Mouse (Mus musculus) forebrain, embryonic 14.5 days (tissue): ENCODE data around the gene Aqp7. TPM values are rescaled to one million over a fixed set of nuclear protein-coding genes. Genes with fewer than 3 reads are reported as not detected.

Experiments used
- ATAC-seq: fragments of 200-750 bp; cut with Nextera tagmentation; 2 replicates; pipeline ENCODE4 v1.8.0; 2017; ENCODE audit warnings: mild to moderate bottlenecking, moderate library complexity
- DNase-seq: peaks from one replicate; pipeline ENCODE4 v3.0.0-alpha.2; 2015; ENCODE audit warnings: low spot score
- H3K27ac ChIP-seq: fragments of 300-500 bp; sonication (generic); 2 replicates; pipeline ENCODE4 v1.5.1; 2014; ENCODE audit warnings: low read depth, mild to moderate bottlenecking, control low read depth, low read length, moderate library complexity
- H3K27me3 ChIP-seq: fragments of 300-500 bp; sonication (generic); replicated peaks from 2 replicates; pipeline ENCODE4 v1.6.1; 2014; ENCODE audit warnings: low read length, control low read depth, mixed read lengths; ENCODE audit not compliant: control insufficient read depth, insufficient read depth
- H3K36me3 ChIP-seq: fragments of 300-500 bp; sonication (generic); 2 replicates; pipeline ENCODE4 v1.6.1; 2014; ENCODE audit warnings: low read length, control low read depth; ENCODE audit not compliant: control insufficient read depth, insufficient read depth
- H3K4me1 ChIP-seq: fragments of 300-500 bp; sonication (generic); 2 replicates; pipeline ENCODE4 v1.6.1; 2014; ENCODE audit warnings: antibody characterized with exemption, low read length, control low read depth; ENCODE audit not compliant: control insufficient read depth, insufficient read depth
- H3K4me2 ChIP-seq: fragments of 300-500 bp; sonication (generic); 2 replicates; pipeline ENCODE4 v1.6.1; 2014; ENCODE audit warnings: mild to moderate bottlenecking, control low read depth, low read length
- H3K4me3 ChIP-seq: fragments of 300-500 bp; sonication (generic); 2 replicates; pipeline ENCODE4 v1.5.1; 2014; ENCODE audit warnings: low read depth, low read length, control low read depth
- H3K9ac ChIP-seq: fragments of 300-500 bp; sonication (generic); 2 replicates; pipeline ENCODE4 v1.6.1; 2014; ENCODE audit warnings: mild to moderate bottlenecking, low read length, control low read depth, moderate library complexity
- H3K9me3 ChIP-seq: fragments of 300-500 bp; sonication (generic); replicated peaks from 2 replicates; pipeline ENCODE4 v1.6.1; 2016; ENCODE audit warnings: low read length, control low read depth, mixed read lengths; ENCODE audit not compliant: control insufficient read depth
- WGBS: fragments of 180-500 bp; shearing (Covaris S2); extraction: QIAGEN DNeasy Blood & Tissue Kit; methylation state at CpG from one replicate; pipeline ENCODE4 v1.1.7; 2014; 5-methylcytosine and 5-hydroxymethylcytosine counted together
- polyA plus RNA-seq: library from polyadenylated mRNA; unstranded; fragments of >200 nt; fragmentation: Nextera tagmentation; extraction: Ambion mirVana; gene quantifications from 2 replicates; pipeline ENCODE4 v1.2.1, GENCODE M21; 2014

Aqp7 gene
- polyA plus RNA-seq, 1 experiment from 2014 or later, result not detected

DNA sequence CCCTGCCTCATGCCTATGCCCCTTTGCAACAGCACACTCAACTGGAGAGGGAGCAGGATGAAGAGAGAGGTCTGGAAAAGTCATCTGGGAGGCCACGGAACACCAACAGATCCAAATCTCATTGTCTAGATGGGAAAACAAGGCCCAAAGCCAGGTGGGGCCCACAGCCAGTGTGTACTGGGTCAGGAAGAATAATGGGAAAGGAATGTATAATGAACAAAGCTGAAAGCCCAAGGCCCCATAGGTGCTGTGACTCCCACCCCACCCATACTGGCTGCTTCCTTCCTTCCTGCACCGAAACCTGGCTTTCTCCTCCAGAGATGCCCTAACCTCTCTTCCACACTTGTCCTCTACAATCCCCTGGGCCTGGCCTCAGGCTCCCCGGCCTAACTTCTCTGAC, 16.7 kb downstream of the Aqp7 start:
- Histone ChIP-seq H3K4me1 (no peaks in the 10 kb centered on the region), H3K36me3 (peaks cover 4% of the 10 kb centered on the region; the same call in 1 of the 2 replicates), H3K27me3 (no peaks in the 10 kb centered on the region), H3K4me3 (no peak overlapping the region), H3K4me2 (no peak overlapping the region), H3K27ac (no peak overlapping the region), H3K9ac (no peak overlapping the region), H3K9me3 (no peaks in the 10 kb centered on the region)
- 92% methylated on average over 3 of the region's 3 CpGs for WGBS
- ATAC-seq (no peak), DNase-seq (no peak)

GRCm38 (mm10) chr4:41029372-41029771, 18.6 kb downstream of the Aqp7 start:
- no peak overlapping the region for H3K27ac ChIP-seq
- H3K4me2 ChIP-seq, result no peak overlapping the region
- peaks cover 18% of the 10 kb centered on the region for H3K36me3 ChIP-seq
- H3K4me3 ChIP-seq, result no peak overlapping the region
- ATAC-seq (no peak), DNase-seq (no peak)
- no peaks in the 10 kb centered on the region for H3K9me3 ChIP-seq
- H3K27me3 ChIP-seq, result no peaks in the 10 kb centered on the region
- no peak overlapping the region for H3K9ac ChIP-seq
- 87% methylated on average over 5 of the region's 5 CpGs for WGBS
- no peaks in the 10 kb centered on the region for H3K4me1 ChIP-seq

- no peaks in the 10 kb centered on the region for H3K27me3 ChIP-seq
- H3K4me2 ChIP-seq, result no peak overlapping the region
- ATAC-seq (no peak), DNase-seq (no peak)
- H3K4me1 ChIP-seq, result no peaks in the 10 kb centered on the region
- H3K36me3 ChIP-seq, result peaks cover 29% of the 10 kb centered on the region
- no peak overlapping the region for H3K9ac ChIP-seq
- no peaks in the 10 kb centered on the region for H3K9me3 ChIP-seq
- 78% methylated on average over 4 of the region's 4 CpGs for WGBS
- H3K27ac ChIP-seq, result no peak overlapping the region
- H3K4me3 ChIP-seq, result no peak overlapping the region
Observed at GRCm38 (mm10) chr4:41028272-41028671, 19.7 kb downstream of the Aqp7 start.

GRCm38 (mm10) chr4:41027872-41028271, 20.1 kb downstream of the Aqp7 start:
- no peaks in the 10 kb centered on the region for H3K27me3 ChIP-seq
- no peak overlapping the region for H3K4me3 ChIP-seq
- H3K9me3 ChIP-seq, result no peaks in the 10 kb centered on the region
- peaks cover 32% of the 10 kb centered on the region for H3K36me3 ChIP-seq
- no peak overlapping the region for H3K9ac ChIP-seq
- no peak overlapping the region for H3K27ac ChIP-seq
- no peak for DNase-seq
- no peaks in the 10 kb centered on the region for H3K4me1 ChIP-seq
- no peak for ATAC-seq
- H3K4me2 ChIP-seq, result no peak overlapping the region
- WGBS, result 91% methylated on average over 3 of the region's 3 CpGs

- Histone ChIP-seq H3K4me1 (no peaks in the 10 kb centered on the region), H3K4me3 (no peak overlapping the region), H3K9me3 (no peaks in the 10 kb centered on the region), H3K4me2 (no peak overlapping the region), H3K27me3 (no peaks in the 10 kb centered on the region), H3K27ac (no peak overlapping the region), H3K36me3 (peaks cover 44% of the 10 kb centered on the region), H3K9ac (no peak overlapping the region)
- WGBS, result 64% methylated on average over 8 of the region's 8 CpGs
- ATAC-seq (no peak), DNase-seq (no peak)
Observed at GRCm38 (mm10) chr4:41026086-41026787, 21.7 kb downstream of the Aqp7 start.

- no peaks in the 10 kb centered on the region for H3K4me1 ChIP-seq
- H3K4me2 ChIP-seq, result no peak overlapping the region
- H3K36me3 ChIP-seq, result peaks cover 56% of the 10 kb centered on the region
- ATAC-seq, result no peak
- H3K4me3 ChIP-seq, result no peak overlapping the region
- no peak overlapping the region for H3K27ac ChIP-seq
- no peaks in the 10 kb centered on the region for H3K27me3 ChIP-seq
- WGBS, result 86% methylated on average over 5 of the region's 5 CpGs
- H3K9me3 ChIP-seq, result no peaks in the 10 kb centered on the region
- no peak for DNase-seq
- no peak overlapping the region for H3K9ac ChIP-seq
Observed at GRCm38 (mm10) chr4:41021094-41021493, 26.8 kb downstream of the Aqp7 start.

DNA sequence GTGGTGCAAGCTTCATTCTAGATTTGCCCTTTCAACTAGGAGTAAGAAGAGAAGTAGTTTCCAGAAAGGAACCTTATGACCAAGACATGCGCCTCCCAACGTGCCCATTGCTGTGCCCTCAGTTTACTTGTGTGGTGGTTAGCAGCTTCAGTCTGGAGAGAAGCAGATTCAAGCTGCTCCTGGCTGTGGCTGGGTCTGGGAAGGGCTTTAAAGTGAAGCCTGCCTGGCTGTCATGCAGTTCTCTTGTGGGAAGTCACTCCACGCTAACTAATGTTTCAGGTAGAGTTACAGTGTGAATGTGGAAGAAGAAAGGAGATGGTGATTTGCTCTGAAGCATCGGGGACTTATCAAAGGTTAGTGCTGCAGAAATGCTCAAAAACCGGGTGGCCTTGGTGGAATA, 32.1 kb downstream of the Aqp7 start:
- Histone ChIP-seq H3K9ac (no peak overlapping the region), H3K9me3 (no peaks in the 10 kb centered on the region), H3K4me1 (no peaks in the 10 kb centered on the region), H3K36me3 (peaks cover 58% of the 10 kb centered on the region), H3K4me3 (no peak overlapping the region), H3K27me3 (no peaks in the 10 kb centered on the region), H3K4me2 (no peak overlapping the region), H3K27ac (no peak overlapping the region)
- no peak for ATAC-seq
- DNase-seq, result no peak
- 97% methylated on average over 5 of the region's 5 CpGs for WGBS

- Histone ChIP-seq H3K4me3 (no peak overlapping the region), H3K4me1 (no peaks in the 10 kb centered on the region), H3K27ac (no peak overlapping the region), H3K9ac (no peak overlapping the region), H3K36me3 (peaks cover 71% of the 10 kb centered on the region), H3K27me3 (no peaks in the 10 kb centered on the region), H3K9me3 (no peaks in the 10 kb centered on the region), H3K4me2 (no peak overlapping the region)
- ATAC-seq (no peak), DNase-seq (no peak)
- WGBS, result 93% methylated on average over 3 of the region's 3 CpGs
Observed at GRCm38 (mm10) chr4:41013351-41013750, 34.6 kb downstream of the Aqp7 start.

GRCm38 (mm10) chr4:41000842-41001639, 46.9 kb downstream of the Aqp7 start:
- H3K27me3 ChIP-seq, result no peaks in the 10 kb centered on the region
- H3K9ac ChIP-seq, result no peak overlapping the region
- 93% methylated on average over 9 of the region's 9 CpGs for WGBS
- no peak overlapping the region for H3K4me3 ChIP-seq
- no peaks in the 10 kb centered on the region for H3K4me1 ChIP-seq
- H3K4me2 ChIP-seq, result no peak overlapping the region
- no peaks in the 10 kb centered on the region for H3K9me3 ChIP-seq
- H3K27ac ChIP-seq, result no peak overlapping the region
- no peak for ATAC-seq
- DNase-seq, result no peak
- peaks cover 91% of the 10 kb centered on the region for H3K36me3 ChIP-seq
